Mouse (Mus musculus): ENCODE measurements around the gene Palm. TPM values are rescaled to one million over a fixed set of nuclear protein-coding genes. Genes with fewer than 3 reads are reported as not detected.

Gene Palm
- polyA plus RNA-seq, 1 experiment from 2014 or later, result 349 TPM

GRCm38 (mm10) chr10:79767372-79768244 lies 25.8 kb upstream of the Palm start:
- 11% methylated on average over 40 of the region's 40 CpGs for WGBS
- peak overlapping the region; percentile 71 for H3K4me2 ChIP-seq (ENCODE audit: low read length)
- peaks cover 31% of the 10 kb centered on the region for H3K4me1 ChIP-seq (replicated peaks; ENCODE audit: control insufficient read depth, insufficient read depth, low read length)
- H3K27me3 ChIP-seq (replicated peaks; ENCODE audit: control insufficient read depth, insufficient read depth, low read length), result no peaks in the 10 kb centered on the region
- peak overlapping the region; percentile 94; the same call in 1 of the 2 replicates for H3K9ac ChIP-seq (replicated peaks; ENCODE audit: low read depth, low read length)
- peak; percentile 85 for ATAC-seq
- H3K36me3 ChIP-seq (ENCODE audit: control insufficient read depth, insufficient read depth), result no peaks in the 10 kb centered on the region
- H3K4me3 ChIP-seq (replicated peaks; ENCODE audit: low read length), result peak overlapping the region; percentile 94
- H3K9me3 ChIP-seq (ENCODE audit: control insufficient read depth, low read length), result no peaks in the 10 kb centered on the region
- H3K27ac ChIP-seq (ENCODE audit: low read length), result peak overlapping the region; percentile 95

- 0% methylated on average over 5 of the region's 5 CpGs for WGBS
Observed at GRCm38 (mm10) chr10:79768400-79768799, 25.0 kb upstream of the Palm start.

GRCm38 (mm10) chr10:79769329-79769728 lies 24.0 kb upstream of the Palm start:
- Histone ChIP-seq H3K4me2 (ENCODE audit: low read length) (no peak overlapping the region), H3K4me3 (replicated peaks; ENCODE audit: low read length) (no peak overlapping the region), H3K27me3 (replicated peaks; ENCODE audit: control insufficient read depth, insufficient read depth, low read length) (no peaks in the 10 kb centered on the region), H3K27ac (ENCODE audit: low read length) (no peak overlapping the region), H3K36me3 (ENCODE audit: control insufficient read depth, insufficient read depth) (no peaks in the 10 kb centered on the region), H3K9ac (replicated peaks; ENCODE audit: low read depth, low read length) (no peak overlapping the region), H3K9me3 (ENCODE audit: control insufficient read depth, low read length) (no peaks in the 10 kb centered on the region), H3K4me1 (replicated peaks; ENCODE audit: control insufficient read depth, insufficient read depth, low read length) (peaks cover 31% of the 10 kb centered on the region)
- WGBS, result 71% methylated on average over 4 of the region's 4 CpGs
- ATAC-seq, result no peak

More at GRCm38 (mm10) chr10:79768400-79768799, 25.0 kb upstream of the Palm start:
- H3K4me1 ChIP-seq (replicated peaks; ENCODE audit: control insufficient read depth, insufficient read depth, low read length), result peaks cover 31% of the 10 kb centered on the region
- H3K9me3 ChIP-seq (ENCODE audit: control insufficient read depth, low read length), result no peaks in the 10 kb centered on the region
- H3K4me2 ChIP-seq (ENCODE audit: low read length), result no peak overlapping the region; the same call in 1 of the 2 replicates
- ATAC-seq, result no peak
- no peaks in the 10 kb centered on the region for H3K36me3 ChIP-seq (ENCODE audit: control insufficient read depth, insufficient read depth)
- no peaks in the 10 kb centered on the region for H3K27me3 ChIP-seq (replicated peaks; ENCODE audit: control insufficient read depth, insufficient read depth, low read length)
- H3K4me3 ChIP-seq (replicated peaks; ENCODE audit: low read length), result no peak overlapping the region
- H3K9ac ChIP-seq (replicated peaks; ENCODE audit: low read depth, low read length), result no peak overlapping the region
- H3K27ac ChIP-seq (ENCODE audit: low read length), result no peak overlapping the region

GRCm38 (mm10) chr10:79772320-79772719 lies 21.1 kb upstream of the Palm start:
- H3K27me3 ChIP-seq (replicated peaks; ENCODE audit: control insufficient read depth, insufficient read depth, low read length), result peaks cover 5% of the 10 kb centered on the region; the same call in 1 of the 2 replicates
- H3K4me2 ChIP-seq (ENCODE audit: low read length), result no peak overlapping the region
- peaks cover 16% of the 10 kb centered on the region for H3K4me1 ChIP-seq (replicated peaks; ENCODE audit: control insufficient read depth, insufficient read depth, low read length)
- ATAC-seq, result no peak
- H3K36me3 ChIP-seq (ENCODE audit: control insufficient read depth, insufficient read depth), result no peaks in the 10 kb centered on the region
- WGBS, result 92% methylated on average over 3 of the region's 3 CpGs
- H3K4me3 ChIP-seq (replicated peaks; ENCODE audit: low read length), result no peak overlapping the region
- no peak overlapping the region for H3K27ac ChIP-seq (ENCODE audit: low read length)
- H3K9me3 ChIP-seq (ENCODE audit: control insufficient read depth, low read length), result peaks cover 4% of the 10 kb centered on the region; the same call in 1 of the 2 replicates
- no peak overlapping the region for H3K9ac ChIP-seq (replicated peaks; ENCODE audit: low read depth, low read length)

- Histone ChIP-seq H3K9ac (replicated peaks; ENCODE audit: low read depth, low read length) (no peak overlapping the region), H3K4me2 (ENCODE audit: low read length) (no peak overlapping the region), H3K9me3 (ENCODE audit: control insufficient read depth, low read length) (peaks cover 4% of the 10 kb centered on the region; the same call in 1 of the 2 replicates), H3K4me3 (replicated peaks; ENCODE audit: low read length) (no peak overlapping the region), H3K4me1 (replicated peaks; ENCODE audit: control insufficient read depth, insufficient read depth, low read length) (peaks cover 13% of the 10 kb centered on the region), H3K27ac (ENCODE audit: low read length) (no peak overlapping the region), H3K36me3 (ENCODE audit: control insufficient read depth, insufficient read depth) (no peaks in the 10 kb centered on the region), H3K27me3 (replicated peaks; ENCODE audit: control insufficient read depth, insufficient read depth, low read length) (peaks cover 7% of the 10 kb centered on the region)
- no peak for ATAC-seq
- 88% methylated on average over 2 of the region's 2 CpGs for WGBS
Observed at GRCm38 (mm10) chr10:79773208-79773607, 20.2 kb upstream of the Palm start.

- 54% methylated on average over 5 of the region's 5 CpGs for WGBS
- no peak overlapping the region for H3K9ac ChIP-seq (replicated peaks; ENCODE audit: low read depth, low read length)
- ATAC-seq, result no peak
Observed at GRCm38 (mm10) chr10:79774486-79775279, 18.7 kb upstream of the Palm start.

GRCm38 (mm10) chr10:79777103-79777531 lies 16.3 kb upstream of the Palm start, which contains the start of gene Fstl3:
TSS of gene Fstl3 (plus strand) at chr10:79777272.
- Histone ChIP-seq H3K27me3 (replicated peaks; ENCODE audit: control insufficient read depth, insufficient read depth, low read length) (peaks cover 17% of the 10 kb centered on the region), H3K9ac (replicated peaks; ENCODE audit: low read depth, low read length) (no peak within 1 kb of the TSS; the same call in 1 of the 2 replicates), H3K4me3 (replicated peaks; ENCODE audit: low read length) (peak within 1 kb of the TSS; percentile 14), H3K36me3 (ENCODE audit: control insufficient read depth, insufficient read depth) (no peaks in the 10 kb centered on the region), H3K4me1 (replicated peaks; ENCODE audit: control insufficient read depth, insufficient read depth, low read length) (peaks cover 20% of the 10 kb centered on the region), H3K27ac (ENCODE audit: low read length) (no peak within 1 kb of the TSS), H3K4me2 (ENCODE audit: low read length) (peak within 1 kb of the TSS; percentile 39), H3K9me3 (ENCODE audit: control insufficient read depth, low read length) (peaks cover 4% of the 10 kb centered on the region; the same call in 1 of the 2 replicates)
- 1% methylated on average over 39 of the region's 39 CpGs for WGBS
- no peak for ATAC-seq

More at GRCm38 (mm10) chr10:79774486-79775279, 18.7 kb upstream of the Palm start:
- Histone ChIP-seq H3K27me3 (replicated peaks; ENCODE audit: control insufficient read depth, insufficient read depth, low read length) (peaks cover 7% of the 10 kb centered on the region), H3K9me3 (ENCODE audit: control insufficient read depth, low read length) (peaks cover 4% of the 10 kb centered on the region; the same call in 1 of the 2 replicates), H3K27ac (ENCODE audit: low read length) (no peak overlapping the region), H3K36me3 (ENCODE audit: control insufficient read depth, insufficient read depth) (no peaks in the 10 kb centered on the region), H3K4me1 (replicated peaks; ENCODE audit: control insufficient read depth, insufficient read depth, low read length) (peaks cover 8% of the 10 kb centered on the region), H3K4me2 (ENCODE audit: low read length) (no peak overlapping the region), H3K4me3 (replicated peaks; ENCODE audit: low read length) (no peak overlapping the region)

GRCm38 (mm10) chr10:79778006-79778405 lies 15.4 kb upstream of the Palm start:
- WGBS, result 4% methylated on average over 15 of the region's 15 CpGs
- no peak for ATAC-seq
- Histone ChIP-seq H3K4me2 (ENCODE audit: low read length) (no peak overlapping the region), H3K4me1 (replicated peaks; ENCODE audit: control insufficient read depth, insufficient read depth, low read length) (peaks cover 20% of the 10 kb centered on the region), H3K27ac (ENCODE audit: low read length) (no peak overlapping the region), H3K36me3 (ENCODE audit: control insufficient read depth, insufficient read depth) (no peaks in the 10 kb centered on the region), H3K27me3 (replicated peaks; ENCODE audit: control insufficient read depth, insufficient read depth, low read length) (peaks cover 17% of the 10 kb centered on the region), H3K4me3 (replicated peaks; ENCODE audit: low read length) (no peak overlapping the region), H3K9ac (replicated peaks; ENCODE audit: low read depth, low read length) (no peak overlapping the region), H3K9me3 (ENCODE audit: control insufficient read depth, low read length) (peaks cover 4% of the 10 kb centered on the region; the same call in 1 of the 2 replicates)

GRCm38 (mm10) chr10:79779193-79779592 lies 14.2 kb upstream of the Palm start:
- no peak for ATAC-seq
- WGBS, result 11% methylated on average over 2 of the region's 2 CpGs

More at GRCm38 (mm10) chr10:79779193-79779592, 14.2 kb upstream of the Palm start:
- H3K4me1 ChIP-seq (replicated peaks; ENCODE audit: control insufficient read depth, insufficient read depth, low read length), result peaks cover 20% of the 10 kb centered on the region
- H3K4me2 ChIP-seq (ENCODE audit: low read length), result no peak overlapping the region
- H3K4me3 ChIP-seq (replicated peaks; ENCODE audit: low read length), result no peak overlapping the region
- H3K27me3 ChIP-seq (replicated peaks; ENCODE audit: control insufficient read depth, insufficient read depth, low read length), result peaks cover 17% of the 10 kb centered on the region
- H3K36me3 ChIP-seq (ENCODE audit: control insufficient read depth, insufficient read depth), result no peaks in the 10 kb centered on the region
- peaks cover 4% of the 10 kb centered on the region; the same call in 1 of the 2 replicates for H3K9me3 ChIP-seq (ENCODE audit: control insufficient read depth, low read length)
- H3K9ac ChIP-seq (replicated peaks; ENCODE audit: low read depth, low read length), result no peak overlapping the region
- no peak overlapping the region for H3K27ac ChIP-seq (ENCODE audit: low read length)
